In genomic region chr11:61490944-61491520, GRCm38 (mm10) we compare ENCODE assay signal across 18 mouse cellular contexts. TPM values are rescaled to one million over a fixed set of nuclear protein-coding genes. Genes with fewer than 3 reads are reported as not detected.
A peak's percentile ranks its signal among the peaks of the same experiment; 100 is the strongest.
DNase-seq lines count a peak whose midpoint lies in the region; ATAC-seq lines count a peak whose summit lies in the region.
"Had no signal": no experiment of that assay in that cellular context is flagged by ENCODE, and none has a peak within 500 bp of the region (broad histone marks: within the 10 kb centered on the region; RNA-seq: fewer than 3 reads in every experiment).

No protein-coding gene starts in this region.

- no peaks in the 10 kb centered on the region for H3K9me3 ChIP-seq in forebrain, embryonic 11.5 days (ENCODE audit: control insufficient read depth, low read length)
- no peaks in the 10 kb centered on the region for H3K9me3 ChIP-seq in forebrain, embryonic 12.5 days
- no peaks in the 10 kb centered on the region for H3K9me3 ChIP-seq in hindbrain, embryonic 13.5 days
- no peaks in the 10 kb centered on the region for H3K9me3 ChIP-seq in hindbrain, embryonic 11.5 days (ENCODE audit: control insufficient read depth, low read length)
- 0 out of 2 replicates have a peak, but pooled peaks cover 3% of the 10 kb centered on the region for H3K9me3 ChIP-seq in embryonic facial prominence, embryonic 10.5 days
- H3K9me3 ChIP-seq in embryonic facial prominence, embryonic 14.5 days (ENCODE audit: control insufficient read depth, low read length): no peaks in the 10 kb centered on the region
- H3K9me3 ChIP-seq: embryonic facial prominence, embryonic 13.5 days; forebrain, embryonic 10.5 days; heart, embryonic 15.5 days had no signal

- no peak overlapping the region for H3K4me3 ChIP-seq in forebrain, embryonic 11.5 days (ENCODE audit: low read depth, low read length)
- H3K4me3 ChIP-seq in forebrain, embryonic 12.5 days (replicated peaks): no peak overlapping the region
- H3K4me3 ChIP-seq in hindbrain, embryonic 13.5 days: no peak overlapping the region
- no peak overlapping the region for H3K4me3 ChIP-seq in hindbrain, embryonic 11.5 days (ENCODE audit: low read depth, low read length)
- peak overlapping the region; percentile 23; the same call in 1 of the 2 replicates for H3K4me3 ChIP-seq in embryonic facial prominence, embryonic 10.5 days
- no peak overlapping the region for H3K4me3 ChIP-seq in embryonic facial prominence, embryonic 14.5 days (ENCODE audit: low read depth, low read length)
- H3K4me3 ChIP-seq: embryonic facial prominence, embryonic 13.5 days; erythroblast, embryonic 14.5 days; forebrain, embryonic 10.5 days; heart, embryonic 15.5 days had no signal

- no peak overlapping the region for H3K27ac ChIP-seq in forebrain, embryonic 11.5 days (ENCODE audit: low read depth, low read length)
- H3K27ac ChIP-seq in forebrain, embryonic 12.5 days: no peak overlapping the region
- H3K27ac ChIP-seq in hindbrain, embryonic 13.5 days: no peak overlapping the region
- H3K27ac ChIP-seq in hindbrain, embryonic 11.5 days (ENCODE audit: low read depth, low read length): no peak overlapping the region
- H3K27ac ChIP-seq in embryonic facial prominence, embryonic 10.5 days (replicated peaks): no peak overlapping the region; the same call in 1 of the 2 replicates
- no peak overlapping the region for H3K27ac ChIP-seq in embryonic facial prominence, embryonic 14.5 days (replicated peaks; ENCODE audit: low read depth, low read length)
- H3K27ac ChIP-seq: embryonic facial prominence, embryonic 13.5 days; heart, embryonic 15.5 days; hindbrain, postnatal 0 days had no signal

- DNase-seq in forebrain, embryonic 11.5 days (ENCODE audit: low spot score): peak; percentile 49
- no peak for DNase-seq in hindbrain, embryonic 11.5 days (ENCODE audit: low spot score)
- DNase-seq in embryonic facial prominence, embryonic 10.5 days (ENCODE audit: low spot score): no peak
- no peak for DNase-seq in embryonic facial prominence, embryonic 14.5 days (ENCODE audit: low spot score)
- no peak for DNase-seq in frontal cortex, postnatal 14 days (ENCODE audit: low spot score in 2 of 2)
- DNase-seq: adrenal gland, adult 2 months; adrenal gland, postnatal 25 days; gastrocnemius, postnatal 36 days; heart, postnatal 14 days; kidney, adult 11 months had no signal

- H3K27me3 ChIP-seq in forebrain, embryonic 11.5 days (ENCODE audit: control insufficient read depth, insufficient read depth, low read length): no peaks in the 10 kb centered on the region
- no peaks in the 10 kb centered on the region for H3K27me3 ChIP-seq in forebrain, embryonic 12.5 days
- no peaks in the 10 kb centered on the region for H3K27me3 ChIP-seq in hindbrain, embryonic 13.5 days
- no peaks in the 10 kb centered on the region for H3K27me3 ChIP-seq in hindbrain, embryonic 11.5 days (ENCODE audit: control insufficient read depth, insufficient read depth, low read length)
- H3K27me3 ChIP-seq in embryonic facial prominence, embryonic 10.5 days (replicated peaks; ENCODE audit: low read depth, poor library complexity, severe bottlenecking): no peaks in the 10 kb centered on the region
- no peaks in the 10 kb centered on the region for H3K27me3 ChIP-seq in embryonic facial prominence, embryonic 14.5 days (replicated peaks; ENCODE audit: control insufficient read depth, insufficient read depth, low read length)
- H3K27me3 ChIP-seq: embryonic facial prominence, embryonic 13.5 days; heart, embryonic 15.5 days had no signal

- H3K9ac ChIP-seq in forebrain, embryonic 11.5 days (ENCODE audit: low read length): no peak overlapping the region
- H3K9ac ChIP-seq in forebrain, embryonic 12.5 days: no peak overlapping the region
- H3K9ac ChIP-seq in hindbrain, embryonic 13.5 days: peak overlapping the region; percentile 6; the same call in 1 of the 2 replicates
- H3K9ac ChIP-seq in hindbrain, embryonic 11.5 days (ENCODE audit: low read depth, low read length): no peak overlapping the region
- 0 out of 2 replicates have a peak overlapping the region, but pooled peaks have one; percentile 5 for H3K9ac ChIP-seq in embryonic facial prominence, embryonic 14.5 days (ENCODE audit: low read depth, low read length)
- H3K9ac ChIP-seq: embryonic facial prominence, embryonic 13.5 days; heart, embryonic 15.5 days had no signal

- ATAC-seq in forebrain, embryonic 11.5 days (replicated peaks; ENCODE audit: low FRiP score): no peak
- no peak for ATAC-seq in forebrain, embryonic 12.5 days (ENCODE audit: low FRiP score)
- ATAC-seq in hindbrain, embryonic 13.5 days (ENCODE audit: low FRiP score): no peak
- no peak for ATAC-seq in hindbrain, embryonic 11.5 days (ENCODE audit: low FRiP score)
- ATAC-seq in embryonic facial prominence, embryonic 14.5 days (ENCODE audit: low read depth): no peak
- ATAC-seq: hindbrain, postnatal 0 days had no signal

- H3K36me3 ChIP-seq in forebrain, embryonic 11.5 days (ENCODE audit: control insufficient read depth, insufficient read depth, low read length): peaks cover 31% of the 10 kb centered on the region
- peaks cover 55% of the 10 kb centered on the region for H3K36me3 ChIP-seq in forebrain, embryonic 12.5 days (replicated peaks)
- H3K36me3 ChIP-seq in hindbrain, embryonic 13.5 days: peaks cover 54% of the 10 kb centered on the region
- H3K36me3 ChIP-seq in hindbrain, embryonic 11.5 days (ENCODE audit: control insufficient read depth, insufficient read depth, low read length): peaks cover 10% of the 10 kb centered on the region; the same call in 1 of the 2 replicates
- peaks cover 69% of the 10 kb centered on the region for H3K36me3 ChIP-seq in embryonic facial prominence, embryonic 10.5 days (replicated peaks)
- H3K36me3 ChIP-seq in embryonic facial prominence, embryonic 14.5 days (ENCODE audit: control insufficient read depth, insufficient read depth, low read length): peaks cover 53% of the 10 kb centered on the region

- 90% methylated on average over 22 of the region's 22 CpGs for WGBS in forebrain, embryonic 11.5 days
- WGBS in forebrain, embryonic 12.5 days: 93% methylated on average over 22 of the region's 22 CpGs
- WGBS in hindbrain, embryonic 13.5 days: 86% methylated on average over 22 of the region's 22 CpGs
- 93% methylated on average over 22 of the region's 22 CpGs for WGBS in hindbrain, embryonic 11.5 days
- WGBS in embryonic facial prominence, embryonic 10.5 days: 95% methylated on average over 22 of the region's 22 CpGs
- 93% methylated on average over 19 of the region's 22 CpGs for WGBS in embryonic facial prominence, embryonic 14.5 days

- peaks cover 6% of the 10 kb centered on the region for H3K4me1 ChIP-seq in forebrain, embryonic 11.5 days (replicated peaks; ENCODE audit: control insufficient read depth, insufficient read depth, low read length)
- peaks cover 50% of the 10 kb centered on the region for H3K4me1 ChIP-seq in forebrain, embryonic 12.5 days
- peaks cover 76% of the 10 kb centered on the region for H3K4me1 ChIP-seq in hindbrain, embryonic 13.5 days (replicated peaks)
- peaks cover 3% of the 10 kb centered on the region; the same call in 1 of the 2 replicates for H3K4me1 ChIP-seq in hindbrain, embryonic 11.5 days (replicated peaks; ENCODE audit: control insufficient read depth, insufficient read depth, low read length)
- peaks cover 69% of the 10 kb centered on the region for H3K4me1 ChIP-seq in embryonic facial prominence, embryonic 10.5 days
- peaks cover 32% of the 10 kb centered on the region for H3K4me1 ChIP-seq in embryonic facial prominence, embryonic 14.5 days (ENCODE audit: control insufficient read depth, insufficient read depth, low read length)

- H3K4me2 ChIP-seq in forebrain, embryonic 11.5 days (ENCODE audit: low read depth, low read length, severe bottlenecking): no peak overlapping the region
- no peak overlapping the region for H3K4me2 ChIP-seq in forebrain, embryonic 12.5 days
- no peak overlapping the region for H3K4me2 ChIP-seq in hindbrain, embryonic 13.5 days
- H3K4me2 ChIP-seq in hindbrain, embryonic 11.5 days (replicated peaks; ENCODE audit: low read depth, low read length): no peak overlapping the region
- H3K4me2 ChIP-seq in embryonic facial prominence, embryonic 14.5 days (ENCODE audit: low read depth, low read length): no peak overlapping the region
- H3K4me2 ChIP-seq: embryonic facial prominence, embryonic 13.5 days; heart, embryonic 11.5 days; heart, embryonic 15.5 days had no signal

RNA-seq across cellular contexts. Expression of gene Mapk7, which starts 3.2 kb away (rescaled TPM):
- polyA plus RNA-seq in forebrain, embryonic 11.5 days (2014; fragmentation: Nextera tagmentation; extraction: Ambion mirVana): 80.1 and 81.6 TPM in 2 replicates
- polyA plus RNA-seq in forebrain, embryonic 12.5 days (2016; fragmentation: Nextera tagmentation; extraction: Ambion mirVana): 93.4 and 95.7 TPM in 2 replicates
- 78.3 and 82.6 TPM in 2 replicates for polyA plus RNA-seq in hindbrain, embryonic 13.5 days (2015; fragmentation: Nextera tagmentation; extraction: Ambion mirVana)
- 51.5 and 54.7 TPM in 2 replicates for polyA plus RNA-seq in hindbrain, embryonic 11.5 days (2014; fragmentation: Nextera tagmentation; extraction: Ambion mirVana)
- polyA plus RNA-seq in embryonic facial prominence, embryonic 10.5 days (2016; fragmentation: Nextera tagmentation; extraction: Ambion mirVana): 97.4 and 103 TPM in 2 replicates
- 49.6 and 59.2 TPM in 2 replicates for polyA plus RNA-seq in embryonic facial prominence, embryonic 14.5 days (2014; fragmentation: Nextera tagmentation; extraction: Ambion mirVana)

RNA-seq across cellular contexts. Expression of gene Mfap4, which starts 5.8 kb away (rescaled TPM):
- 66.1 and 71.9 TPM in 2 replicates for polyA plus RNA-seq in forebrain, embryonic 11.5 days (2014; fragmentation: Nextera tagmentation; extraction: Ambion mirVana)
- polyA plus RNA-seq in forebrain, embryonic 12.5 days (2016; fragmentation: Nextera tagmentation; extraction: Ambion mirVana): 66.9 and 69.4 TPM in 2 replicates
- 60.5 and 77.1 TPM in 2 replicates for polyA plus RNA-seq in hindbrain, embryonic 13.5 days (2015; fragmentation: Nextera tagmentation; extraction: Ambion mirVana)
- 111 and 132 TPM in 2 replicates for polyA plus RNA-seq in hindbrain, embryonic 11.5 days (2014; fragmentation: Nextera tagmentation; extraction: Ambion mirVana)
- 119 and 163 TPM in 2 replicates for polyA plus RNA-seq in embryonic facial prominence, embryonic 10.5 days (2016; fragmentation: Nextera tagmentation; extraction: Ambion mirVana)
- 420 and 428 TPM in 2 replicates for polyA plus RNA-seq in embryonic facial prominence, embryonic 14.5 days (2014; fragmentation: Nextera tagmentation; extraction: Ambion mirVana)
- polyA plus RNA-seq: erythroblast, embryonic 14.5 days had no signal

RNA-seq across cellular contexts. Expression of gene B9d1, which starts 13.9 kb away (rescaled TPM):
- polyA plus RNA-seq in forebrain, embryonic 11.5 days (2014; fragmentation: Nextera tagmentation; extraction: Ambion mirVana): 41.7 and 46.0 TPM in 2 replicates
- polyA plus RNA-seq in forebrain, embryonic 12.5 days (2016; fragmentation: Nextera tagmentation; extraction: Ambion mirVana): 34.6 and 35.6 TPM in 2 replicates
- 41.0 and 43.4 TPM in 2 replicates for polyA plus RNA-seq in hindbrain, embryonic 13.5 days (2015; fragmentation: Nextera tagmentation; extraction: Ambion mirVana)
- 34.3 and 42.1 TPM in 2 replicates for polyA plus RNA-seq in hindbrain, embryonic 11.5 days (2014; fragmentation: Nextera tagmentation; extraction: Ambion mirVana)
- 44.4 and 49.7 TPM in 2 replicates for polyA plus RNA-seq in embryonic facial prominence, embryonic 10.5 days (2016; fragmentation: Nextera tagmentation; extraction: Ambion mirVana)
- polyA plus RNA-seq in embryonic facial prominence, embryonic 14.5 days (2014; fragmentation: Nextera tagmentation; extraction: Ambion mirVana): 32.5 and 37.5 TPM in 2 replicates

RNA-seq across cellular contexts. Expression of gene Rnf112, which starts 37.1 kb away (rescaled TPM):
- 1.3 TPM in 2 replicates for polyA plus RNA-seq in forebrain, embryonic 11.5 days (2014; fragmentation: Nextera tagmentation; extraction: Ambion mirVana)
- 7.2 and 7.7 TPM in 2 replicates for polyA plus RNA-seq in forebrain, embryonic 12.5 days (2016; fragmentation: Nextera tagmentation; extraction: Ambion mirVana)
- polyA plus RNA-seq in hindbrain, embryonic 13.5 days (2015; fragmentation: Nextera tagmentation; extraction: Ambion mirVana): 12.2 and 13.6 TPM in 2 replicates
- polyA plus RNA-seq in hindbrain, embryonic 11.5 days (2014; fragmentation: Nextera tagmentation; extraction: Ambion mirVana): 0.56 and 0.74 TPM in 2 replicates
- 0.49 and 1.00 TPM in 2 replicates for polyA plus RNA-seq in embryonic facial prominence, embryonic 10.5 days (2016; fragmentation: Nextera tagmentation; extraction: Ambion mirVana)
- polyA plus RNA-seq in embryonic facial prominence, embryonic 14.5 days (2014; fragmentation: Nextera tagmentation; extraction: Ambion mirVana): 0.78 and 1.0 TPM in 2 replicates
- polyA plus RNA-seq: erythroblast, embryonic 14.5 days had no signal

Comparison
In these comparisons a context has a peak if more than half of its experiments do, and no peak if none do; other contexts are left out.
1. H3K9ac ChIP-seq: peak in hindbrain, embryonic 13.5 days (single experiment) and embryonic facial prominence, embryonic 14.5 days (single experiment); none in forebrain, embryonic 11.5 days (single experiment), forebrain, embryonic 12.5 days (single experiment) and hindbrain, embryonic 11.5 days (single experiment).